Mouse (Mus musculus): ENCODE results near the gene Rcc2.

The Rcc2 gene

GRCm38 (mm10) chr4:140709617-140710016, 9.3 kb downstream of the Rcc2 start:
- DNase-seq (ENCODE audit: low read depth, low spot score): no peak

GRCm38 (mm10) chr4:140710781-140711180, 10.4 kb downstream of the Rcc2 start:
- DNase-seq (ENCODE audit: low read depth, low spot score): no peak

GRCm38 (mm10) chr4:140711360-140711759, 11.0 kb downstream of the Rcc2 start:
- no peak for DNase-seq (ENCODE audit: low read depth, low spot score)

- peak; percentile 70 for DNase-seq (ENCODE audit: low read depth, low spot score)
These were observed 13.4 kb downstream of the Rcc2 start for GRCm38 (mm10) chr4:140713480-140714365.

- no peak for DNase-seq (ENCODE audit: low read depth, low spot score)
These were observed 14.2 kb downstream of the Rcc2 start for GRCm38 (mm10) chr4:140714586-140714985.

- DNase-seq (ENCODE audit: low read depth, low spot score): no peak
These were observed 16.7 kb downstream of the Rcc2 start for GRCm38 (mm10) chr4:140716994-140717393.

GRCm38 (mm10) chr4:140718436-140718835, 18.1 kb downstream of the Rcc2 start:
- DNase-seq (ENCODE audit: low read depth, low spot score): no peak

GRCm38 (mm10) chr4:140720091-140720490, 19.8 kb downstream of the Rcc2 start:
- DNase-seq (ENCODE audit: low read depth, low spot score): no peak

- no peak for DNase-seq (ENCODE audit: low read depth, low spot score)
These were observed 21.7 kb downstream of the Rcc2 start for GRCm38 (mm10) chr4:140721968-140722490.

GRCm38 (mm10) chr4:140722710-140723109, 22.4 kb downstream of the Rcc2 start:
- DNase-seq (ENCODE audit: low read depth, low spot score): no peak

- DNase-seq (ENCODE audit: low read depth, low spot score): peak; percentile 20
These were observed 22.9 kb downstream of the Rcc2 start for GRCm38 (mm10) chr4:140723192-140723591.

GRCm38 (mm10) chr4:140723801-140724200, 23.5 kb downstream of the Rcc2 start:
- DNase-seq (ENCODE audit: low read depth, low spot score): peak; percentile 64

- no peak for DNase-seq (ENCODE audit: low read depth, low spot score)
These were observed 24.4 kb downstream of the Rcc2 start for GRCm38 (mm10) chr4:140724739-140725138.

- DNase-seq (ENCODE audit: low read depth, low spot score): no peak
These were observed 26.6 kb downstream of the Rcc2 start for GRCm38 (mm10) chr4:140726907-140727306.

- no peak for DNase-seq (ENCODE audit: low read depth, low spot score)
These were observed 31.3 kb downstream of the Rcc2 start for GRCm38 (mm10) chr4:140731654-140732053.

- no peak for DNase-seq (ENCODE audit: low read depth, low spot score)
These were observed 32.5 kb downstream of the Rcc2 start for GRCm38 (mm10) chr4:140732871-140733270.

- peak; percentile 53 for DNase-seq (ENCODE audit: low read depth, low spot score)
These were observed 40.3 kb downstream of the Rcc2 start for GRCm38 (mm10) chr4:140740655-140741054.

GRCm38 (mm10) chr4:140741401-140741800, 41.1 kb downstream of the Rcc2 start:
- DNase-seq (ENCODE audit: low read depth, low spot score): no peak

- DNase-seq (ENCODE audit: low read depth, low spot score): no peak
These were observed 42.2 kb downstream of the Rcc2 start, which contains the start of gene Padi6 for GRCm38 (mm10) chr4:140742543-140742942. Padi6 (minus strand) TSS chr4:140742643.

GRCm38 (mm10) chr4:140743086-140743485, 42.7 kb downstream of the Rcc2 start:
- DNase-seq (ENCODE audit: low read depth, low spot score): no peak

GRCm38 (mm10) chr4:140744654-140745053, 44.3 kb downstream of the Rcc2 start:
- peak; percentile 69 for DNase-seq (ENCODE audit: low read depth, low spot score)

- no peak for DNase-seq (ENCODE audit: low read depth, low spot score)
These were observed 47.6 kb downstream of the Rcc2 start for GRCm38 (mm10) chr4:140747978-140748377.

- peak; percentile 96 for DNase-seq (ENCODE audit: low read depth, low spot score)
These were observed 50.0 kb downstream of the Rcc2 start for GRCm38 (mm10) chr4:140750328-140750727.
